Mouse (Mus musculus) testis, adult 2 months (tissue): ENCODE data around the gene Dus3l.

ENCODE experiments used
- CTCF ChIP-seq: fragments of 200-500 bp; IDR thresholded peaks from 2 replicates; pipeline ENCODE4 v1.5.1; 2012; ENCODE audit warnings: low read depth, mild to moderate bottlenecking, inconsistent platforms, low read length, moderate library complexity; ENCODE audit not compliant: control insufficient read depth, insufficient read depth, insufficient replicate concordance
- POLR2A ChIP-seq: fragments of 200-500 bp; IDR thresholded peaks from 2 replicates; pipeline ENCODE4 v1.6.1; 2012; ENCODE audit warnings: low read depth, mild to moderate bottlenecking, inconsistent platforms, low read length, moderate library complexity; ENCODE audit not compliant: control insufficient read depth

- TF ChIP-seq CTCF = no peak
- no peak for TF ChIP-seq POLR2A
These were observed 24.7 kb downstream of the Dus3l start for GRCm38 (mm10) chr17:56789286-56789685.
